Mouse (Mus musculus): Measurements from ENCODE around the gene Setd5.

Gene Setd5

DNA sequence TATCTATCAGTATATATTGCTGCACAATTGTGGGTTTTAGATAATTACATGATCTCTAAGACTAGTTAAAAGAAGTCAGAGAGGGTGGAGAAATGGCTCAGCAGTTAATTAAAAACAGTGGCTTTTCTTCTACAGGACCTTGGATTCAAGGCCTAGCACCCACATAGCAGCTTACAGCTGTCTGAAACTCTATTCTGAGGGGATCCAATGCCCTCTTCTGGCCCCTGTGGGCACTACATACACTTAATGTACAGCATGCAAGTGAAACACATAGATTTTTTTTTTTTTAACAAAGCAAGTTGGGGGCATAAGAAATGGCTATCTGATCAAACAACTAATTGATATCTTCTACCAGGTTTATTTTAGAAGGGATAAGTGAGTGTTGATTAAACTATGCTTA is 26.6 kb downstream of the Setd5 start:
- in situ Hi-C loops (cut with MboI; ENCODE audit: unreplicated experiment in 2 of 2), result loop anchor here (5.0 kb wide), 2 partner anchors 61 to 401 kb away; no protein-coding TSS in a partner anchor

DNA sequence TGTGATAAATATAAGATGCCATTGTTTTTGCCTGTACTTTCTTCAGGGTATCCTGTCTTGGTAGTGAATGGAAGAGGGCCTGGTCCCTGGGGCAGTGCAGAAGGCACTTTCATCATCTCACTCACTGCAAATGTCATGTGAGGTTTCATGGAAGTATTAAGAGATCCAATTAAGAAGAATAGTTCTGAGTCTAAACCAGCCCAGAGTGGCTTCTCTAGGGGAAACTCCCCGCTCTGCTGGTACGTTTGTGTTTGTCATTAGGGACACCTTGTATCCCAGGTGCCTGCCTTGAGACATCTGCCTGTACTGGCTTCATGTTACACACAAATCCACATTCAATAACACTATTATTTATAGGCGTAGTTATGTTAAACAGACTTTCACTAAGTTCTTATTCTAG is 32.2 kb downstream of the Setd5 start:
- in situ Hi-C loops (cut with MboI; ENCODE audit: unreplicated experiment in 2 of 2), result no loop called here

DNA sequence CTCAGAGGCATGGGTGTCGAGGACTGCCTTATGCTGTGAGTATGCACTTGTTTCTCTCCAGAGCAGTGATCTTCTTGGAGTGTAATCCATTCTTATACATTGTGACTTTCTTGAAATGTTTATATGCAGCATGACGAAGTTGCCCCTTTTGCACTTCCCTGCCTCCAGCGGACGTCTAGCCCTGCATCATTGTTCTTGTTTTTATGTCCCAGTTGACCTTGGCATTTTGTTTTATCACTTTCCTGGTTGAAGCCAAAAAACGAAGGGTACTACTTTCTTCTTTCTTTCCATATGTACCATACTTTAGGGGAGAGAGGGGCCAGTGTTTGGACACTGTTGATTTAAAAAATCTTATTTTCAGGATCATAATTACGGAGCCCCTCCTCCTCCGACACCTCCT is 32.8 kb downstream of the Setd5 start:
- in situ Hi-C loops (cut with MboI; ENCODE audit: unreplicated experiment in 2 of 2), result loop anchor here in 1 of 2 experiments (5.0 kb wide), 1 partner anchor 37 kb away; no protein-coding TSS in a partner anchor

DNA sequence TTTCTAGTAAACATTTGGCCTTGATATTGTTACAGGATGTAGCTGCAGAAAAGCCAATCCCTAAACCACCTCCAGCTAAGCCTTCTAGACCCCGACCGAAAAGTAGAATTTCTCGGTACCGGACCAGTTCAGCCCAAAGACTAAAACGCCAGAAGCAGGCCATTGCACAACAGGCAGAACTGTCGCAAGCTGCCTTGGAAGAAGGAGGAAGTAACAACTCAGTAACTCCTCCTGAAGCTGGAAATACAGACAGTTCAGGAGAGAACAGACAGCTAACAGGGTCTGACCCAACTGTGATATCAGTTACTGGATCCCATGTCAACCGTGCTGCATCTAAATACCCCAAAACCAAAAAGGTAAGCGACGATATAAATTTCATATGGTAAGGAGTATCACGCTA is 43.6 kb downstream of the Setd5 start:
- in situ Hi-C loops (cut with MboI; ENCODE audit: unreplicated experiment in 2 of 2), result no loop called here

DNA sequence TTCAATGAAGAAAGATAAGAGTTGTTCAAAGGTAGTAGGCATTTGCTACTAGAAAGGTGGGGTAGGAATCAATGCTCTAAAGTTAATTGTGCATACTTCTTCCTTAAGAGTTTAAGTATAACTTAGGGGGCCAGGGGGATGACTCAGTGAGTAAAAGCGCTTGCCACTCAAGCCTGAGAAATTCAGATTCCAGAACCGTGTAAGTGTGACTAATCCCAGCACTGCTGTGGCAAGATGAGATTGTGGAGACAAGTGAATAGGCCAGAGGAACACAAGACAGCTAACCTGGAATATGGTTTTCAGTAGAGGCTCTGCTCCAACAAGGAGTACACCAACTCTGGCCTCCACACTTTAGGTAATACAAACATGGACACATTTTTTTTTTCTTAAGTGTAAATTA is 56.2 kb downstream of the Setd5 start:
- in situ Hi-C loops (cut with MboI; ENCODE audit: unreplicated experiment in 2 of 2), result no loop called here

- in situ Hi-C loops (cut with MboI; ENCODE audit: unreplicated experiment in 2 of 2), result no loop called here
These were observed 64.4 kb downstream of the Setd5 start for GRCm38 (mm10) chr6:113141389-113142094.

DNA sequence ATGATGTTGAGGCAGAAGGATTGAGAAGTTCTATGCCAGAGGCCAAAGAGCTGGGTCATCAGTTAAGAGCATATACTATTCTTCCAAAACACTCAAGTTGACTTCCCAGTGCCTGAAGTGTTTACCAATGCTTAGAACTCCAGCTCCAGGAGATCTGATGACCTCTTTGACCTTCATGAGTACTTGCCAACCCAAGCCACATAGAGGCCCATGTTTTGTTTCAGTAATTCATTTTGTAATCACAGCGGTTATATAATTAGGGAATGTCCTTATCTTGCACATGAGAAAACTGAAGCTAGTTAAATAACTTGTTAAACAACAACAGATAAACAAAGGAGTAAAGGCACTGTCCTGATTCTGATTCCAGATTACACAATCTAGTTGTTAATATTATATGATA is 67.6 kb downstream of the Setd5 start:
- in situ Hi-C loops (cut with MboI; ENCODE audit: unreplicated experiment in 2 of 2), result loop anchor here in 1 of 2 experiments (5.0 kb wide), 1 partner anchor 32 kb away; no protein-coding TSS in a partner anchor

DNA sequence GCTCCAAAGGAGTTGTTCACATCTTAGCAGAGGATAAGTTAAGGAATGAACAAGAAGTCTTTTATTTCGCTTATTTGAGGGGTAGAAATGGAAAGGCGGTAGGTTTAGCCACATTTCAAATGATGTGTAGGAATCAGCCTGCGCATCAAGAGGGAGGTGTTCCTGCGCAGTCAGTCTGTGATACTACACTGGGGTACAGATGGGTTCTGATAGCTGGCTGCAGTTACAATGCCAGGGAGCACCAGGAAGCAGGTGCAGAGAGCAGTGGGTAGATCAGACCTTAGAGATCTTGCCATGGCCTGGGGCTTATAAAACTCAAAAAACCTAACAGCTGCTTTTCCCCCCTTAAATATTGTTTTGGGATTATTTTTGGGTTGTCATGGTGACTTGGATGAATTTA is 68.1 kb downstream of the Setd5 start:
- in situ Hi-C loops (cut with MboI; ENCODE audit: unreplicated experiment in 2 of 2), result loop anchor here in 1 of 2 experiments (5.0 kb wide), 1 partner anchor 33 kb away; no protein-coding TSS in a partner anchor

DNA sequence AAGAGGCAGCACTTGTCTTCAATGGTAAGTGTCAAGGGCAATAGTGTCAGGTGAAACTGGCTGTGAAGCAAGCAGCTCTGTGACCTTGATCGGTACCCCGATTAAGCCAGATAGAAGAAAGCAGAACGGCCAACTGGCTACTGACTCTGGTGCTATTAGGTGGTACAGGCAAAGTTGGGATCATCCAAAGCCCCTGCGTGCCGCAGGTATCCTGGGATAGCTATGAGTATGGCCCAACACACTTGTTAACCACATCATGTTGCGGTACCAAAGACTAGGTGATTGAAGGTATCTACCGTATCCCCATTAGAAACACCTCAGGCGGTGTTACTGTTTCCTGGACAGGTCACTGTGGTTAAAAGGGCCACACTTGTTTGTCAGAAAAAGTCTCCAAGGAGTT is 76.9 kb downstream of the Setd5 start:
- in situ Hi-C loops (cut with MboI; ENCODE audit: unreplicated experiment in 2 of 2), result no loop called here

- in situ Hi-C loops (cut with MboI; ENCODE audit: unreplicated experiment in 2 of 2), result no loop called here
These were observed 77.7 kb downstream of the Setd5 start for GRCm38 (mm10) chr6:113154886-113155285.

GRCm38 (mm10) chr6:113156064-113156463 is 78.9 kb downstream of the Setd5 start:
- in situ Hi-C loops (cut with MboI; ENCODE audit: unreplicated experiment in 2 of 2), result no loop called here

DNA sequence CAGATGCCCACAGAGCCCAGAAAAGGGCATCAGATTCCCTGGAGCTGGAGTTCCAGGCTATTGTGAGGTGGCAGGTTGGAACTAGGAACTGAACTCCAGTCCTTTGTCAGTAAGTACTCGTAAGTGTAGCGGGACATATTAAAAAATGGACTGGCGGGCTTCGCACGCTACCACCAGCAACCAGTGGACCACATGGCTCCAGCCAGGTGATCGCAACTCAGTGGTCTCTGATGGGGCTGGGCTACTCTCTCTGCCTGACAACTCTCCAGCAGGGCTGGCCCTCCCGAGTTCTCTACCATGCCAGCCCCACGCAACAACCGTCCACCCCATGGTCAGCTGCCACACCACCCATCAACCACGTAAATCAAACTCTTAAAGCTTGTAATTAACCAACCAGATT is 82.9 kb downstream of the Setd5 start:
- in situ Hi-C loops (cut with MboI; ENCODE audit: unreplicated experiment in 2 of 2), result no loop called here

GRCm38 (mm10) chr6:113161982-113162381 is 84.8 kb downstream of the Setd5 start:
- in situ Hi-C loops (cut with MboI; ENCODE audit: unreplicated experiment in 2 of 2), result no loop called here

DNA sequence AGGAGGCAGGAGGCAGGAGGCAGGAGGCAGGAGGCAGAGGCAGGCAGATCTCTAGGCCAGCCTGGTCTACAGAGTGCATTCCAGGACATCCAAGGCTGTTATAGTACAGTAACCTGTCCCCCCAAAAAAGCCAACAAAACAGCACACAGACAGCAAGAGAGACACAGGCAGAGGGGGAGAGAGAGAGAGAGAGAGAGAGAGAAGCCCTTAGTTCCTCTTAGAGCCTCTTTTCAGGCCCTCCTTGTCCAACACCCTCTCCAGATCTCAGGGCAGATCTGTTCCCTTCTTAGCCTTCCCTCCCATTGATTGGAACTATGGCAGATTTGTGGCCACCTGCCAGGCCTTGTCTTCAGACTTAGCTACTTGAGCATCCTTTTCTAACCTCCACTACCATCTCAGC is 86.3 kb downstream of the Setd5 start:
- in situ Hi-C loops (cut with MboI; ENCODE audit: unreplicated experiment in 2 of 2), result no loop called here

- in situ Hi-C loops (cut with MboI; ENCODE audit: unreplicated experiment in 2 of 2), result no loop called here
These were observed 89.6 kb downstream of the Setd5 start for GRCm38 (mm10) chr6:113166661-113167251.

- in situ Hi-C loops (cut with MboI; ENCODE audit: unreplicated experiment in 2 of 2), result no loop called here
These were observed 91.3 kb downstream of the Setd5 start for GRCm38 (mm10) chr6:113168316-113168975.

- in situ Hi-C loops (cut with MboI; ENCODE audit: unreplicated experiment in 2 of 2), result loop anchor here (5.0 kb wide), 5 partner anchors 67 to 137 kb away; partner anchors contain the start of genes Brpf1 (in 1 of the 2) and Mtmr14 (in 1 of the 2)
These were observed 92.7 kb downstream of the Setd5 start for GRCm38 (mm10) chr6:113169852-113170251.

DNA sequence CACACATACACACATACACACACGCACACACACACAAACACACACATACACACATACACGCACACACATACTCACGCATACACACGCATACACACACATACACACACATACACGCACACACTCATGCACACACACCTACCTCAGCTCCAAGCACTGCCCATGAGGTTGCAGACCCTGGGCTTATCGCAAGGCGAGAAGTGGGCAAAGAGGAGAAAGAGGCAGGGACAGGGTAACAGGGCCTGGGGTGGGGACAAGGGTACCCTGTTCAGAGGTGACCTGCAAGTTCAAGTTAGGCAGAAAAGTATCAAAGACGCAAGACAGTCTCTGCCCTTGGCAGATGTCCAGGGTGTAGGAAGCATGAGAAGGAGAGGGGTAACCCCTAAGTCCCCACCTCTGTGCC is 93.5 kb downstream of the Setd5 start:
- in situ Hi-C loops (cut with MboI; ENCODE audit: unreplicated experiment in 2 of 2), result loop anchor here (5.0 kb wide), 5 partner anchors 67 to 137 kb away; partner anchors contain the start of genes Brpf1 (in 1 of the 2) and Mtmr14 (in 1 of the 2)

DNA sequence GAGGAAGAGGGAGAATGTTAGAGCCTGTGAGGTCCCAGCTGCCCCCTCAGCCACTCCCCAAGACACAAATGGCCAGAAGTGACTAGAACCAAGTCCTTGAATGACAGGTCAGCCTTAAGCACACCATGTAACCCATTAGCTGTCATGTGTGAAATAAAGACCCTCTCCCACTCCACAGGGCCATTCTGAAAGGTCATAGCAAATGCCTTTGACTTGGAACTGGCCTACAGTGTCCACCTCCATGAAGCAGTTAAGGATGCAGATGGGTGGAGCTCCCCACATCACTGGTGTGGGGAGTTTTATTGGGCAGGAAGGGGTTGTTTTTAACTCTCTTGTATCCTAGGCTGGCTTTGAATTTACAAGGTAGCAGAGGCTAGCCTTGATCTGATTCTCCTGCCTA is 94.8 kb downstream of the Setd5 start:
- in situ Hi-C loops (cut with MboI; ENCODE audit: unreplicated experiment in 2 of 2), result loop anchor here (5.0 kb wide), 5 partner anchors 65 to 135 kb away; partner anchors contain the start of genes Brpf1 (in 1 of the 2) and Mtmr14 (in 1 of the 2)

DNA sequence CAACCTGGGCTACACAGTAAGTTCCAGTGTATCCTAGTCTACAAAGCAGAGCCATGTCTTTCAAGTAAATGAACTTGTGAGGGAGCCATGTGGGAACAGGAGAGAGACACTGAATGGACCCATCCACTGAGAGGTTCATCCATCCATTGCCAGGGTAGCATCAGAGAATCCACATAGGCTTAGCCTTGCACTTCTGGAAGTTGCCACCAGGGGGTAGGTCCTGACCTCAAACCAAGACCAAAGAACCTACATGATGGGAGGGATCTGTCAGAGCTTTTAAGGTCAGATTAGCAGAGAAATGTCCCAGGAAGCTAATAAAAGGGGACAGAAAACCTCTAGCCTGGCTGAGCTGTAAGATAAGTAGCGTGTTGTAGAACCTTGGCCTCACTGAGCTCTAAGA is 95.4 kb downstream of the Setd5 start:
- in situ Hi-C loops (cut with MboI; ENCODE audit: unreplicated experiment in 2 of 2), result loop anchor here (5.0 kb wide), 5 partner anchors 65 to 135 kb away; partner anchors contain the start of genes Brpf1 (in 1 of the 2) and Mtmr14 (in 1 of the 2)

DNA sequence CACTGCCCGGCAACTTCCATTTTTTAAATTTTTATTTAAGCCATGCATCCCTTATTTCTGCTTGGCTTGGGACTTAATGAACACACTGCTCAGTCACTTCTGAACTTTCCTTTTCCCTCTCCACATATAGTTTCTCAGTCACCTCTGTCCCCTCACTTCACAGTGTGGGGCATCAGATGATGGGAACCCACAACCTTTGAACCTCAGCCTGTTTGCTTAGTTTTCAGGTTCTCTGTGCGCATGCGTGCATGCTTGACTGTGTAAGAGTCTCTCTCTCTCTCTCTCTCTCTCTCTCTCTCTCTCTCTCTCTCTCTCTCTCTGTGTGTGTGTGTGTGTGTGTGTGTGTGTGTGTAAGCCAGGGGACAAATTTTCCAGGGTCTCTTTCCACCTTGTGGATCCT is 98.3 kb downstream of the Setd5 start:
- in situ Hi-C loops (cut with MboI; ENCODE audit: unreplicated experiment in 2 of 2), result no loop called here

All from v-Abl transformed pro-B cells (cell line).